Mouse (Mus musculus) spleen, adult 2 months (tissue): ENCODE measurements at regions not wholly inside any gene's neighbourhood (a gene's known extent, or its start where the extent isn't known, plus 50 kb on each side); places are given as distances from the start of the nearest gene placed in this dataset.
A peak's percentile ranks its signal among the peaks of the same experiment; 100 is the strongest.

Source experiments
- DNase-seq, 2 experiments: peaks; one replicate each; pipeline versions ENCODE4 v3.0.0 to v3.0.0-alpha.2; 2012 to 2021; ENCODE audit warnings: low spot score in 2 of 2, low read depth in 1 of 2
- H3K27ac ChIP-seq: fragments of 200-500 bp; 2 replicates; pipeline ENCODE4 v1.5.1; 2012; ENCODE audit warnings: low read length, inconsistent platforms; ENCODE audit not compliant: insufficient read depth
- H3K27me3 ChIP-seq: fragments of 200-500 bp; 2 replicates; pipeline ENCODE4 v1.6.1; 2012; ENCODE audit warnings: mild to moderate bottlenecking, moderate library complexity, low read length, inconsistent platforms; ENCODE audit not compliant: control insufficient read depth, insufficient read depth
- H3K36me3 ChIP-seq: fragments of 200-500 bp; 2 replicates; pipeline ENCODE4 v1.6.1; 2012; ENCODE audit warnings: mild to moderate bottlenecking, low read length, inconsistent platforms; ENCODE audit not compliant: control insufficient read depth, insufficient read depth
- H3K4me1 ChIP-seq: fragments of 200-500 bp; 2 replicates; pipeline ENCODE4 v1.6.1; 2011; ENCODE audit warnings: inconsistent platforms; ENCODE audit not compliant: control insufficient read depth, insufficient read depth, insufficient read length
- H3K4me3 ChIP-seq: fragments of 200-500 bp; 2 replicates; pipeline ENCODE4 v1.5.1; 2011; ENCODE audit warnings: mild to moderate bottlenecking, inconsistent platforms; ENCODE audit not compliant: insufficient read depth, insufficient read length; ENCODE audit errors: extremely low read depth
- CTCF ChIP-seq: fragments of 200-500 bp; IDR thresholded peaks from 2 replicates; pipeline ENCODE4 v1.5.1; 2011; ENCODE audit warnings: mild to moderate bottlenecking, inconsistent platforms; ENCODE audit not compliant: insufficient read depth, insufficient read length, insufficient replicate concordance; ENCODE audit errors: extremely low read depth
- POLR2A ChIP-seq: fragments of 200-500 bp; IDR thresholded peaks from 2 replicates; pipeline ENCODE4 v1.6.1; 2011; ENCODE audit warnings: low read depth, low read length, inconsistent platforms
- WGBS: fragments of 180-500 bp; shearing (Covaris S2); methylation state at CpG from one replicate; pipeline ENCODE4 v1.1.7; 2018; 5-methylcytosine and 5-hydroxymethylcytosine counted together

DNA sequence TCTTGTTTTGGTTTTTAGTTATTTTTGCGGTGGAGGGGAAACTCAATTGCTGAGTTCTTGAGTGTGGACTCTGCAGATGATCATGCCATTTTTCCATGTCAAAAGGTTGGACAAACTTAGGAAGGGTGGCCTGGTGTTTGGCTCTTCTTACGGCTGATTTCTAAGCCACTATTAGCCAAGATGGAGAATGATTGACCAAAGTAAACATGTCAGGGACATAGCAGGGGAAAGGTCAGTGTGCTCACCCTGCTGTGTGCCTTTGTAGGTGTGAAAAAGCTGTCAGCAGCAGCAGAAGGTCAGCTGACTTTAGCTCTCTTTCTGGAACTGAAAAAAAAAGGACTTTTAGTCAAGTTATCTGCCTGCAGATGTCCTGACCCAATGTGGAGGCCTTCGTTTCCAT is 137.4 kb upstream of the Mylip start:
- no peak for DNase-seq
- H3K27me3 ChIP-seq, result no peaks in the 10 kb centered on the region
- TF ChIP-seq POLR2A (no peak), CTCF (no peak)
- no peaks in the 10 kb centered on the region for H3K36me3 ChIP-seq
- H3K4me3 ChIP-seq, result no peak overlapping the region
- no peak overlapping the region for H3K27ac ChIP-seq
- 91% methylated on average over 3 of the region's 3 CpGs for WGBS
- H3K4me1 ChIP-seq, result no peaks in the 10 kb centered on the region

DNA sequence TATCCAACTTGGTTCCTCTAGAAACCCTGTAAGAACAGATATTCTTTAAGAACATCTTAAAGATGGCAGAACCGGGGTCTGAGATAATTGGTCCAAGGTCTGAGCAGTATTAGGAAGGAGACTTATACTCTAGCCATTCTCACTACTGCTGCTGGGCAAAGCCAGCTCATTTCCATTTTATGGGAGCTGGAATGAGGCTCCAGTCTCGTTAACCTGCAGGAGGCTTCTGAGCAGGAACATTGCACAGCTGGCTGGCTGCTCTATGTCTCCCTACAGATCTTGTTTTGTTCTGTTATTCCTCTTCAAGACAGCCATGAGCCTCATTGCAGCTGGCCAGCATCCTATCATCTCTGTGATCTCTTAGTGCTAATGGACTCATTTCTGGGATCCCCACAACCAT is 136.3 kb upstream of the Mylip start:
- Histone ChIP-seq H3K4me3 (no peak overlapping the region), H3K27me3 (no peaks in the 10 kb centered on the region), H3K4me1 (no peaks in the 10 kb centered on the region), H3K36me3 (no peaks in the 10 kb centered on the region), H3K27ac (no peak overlapping the region)
- 74% methylated on average over 2 of the region's 2 CpGs for WGBS
- DNase-seq, result no peak
- TF ChIP-seq CTCF (no peak), POLR2A (no peak)

DNA sequence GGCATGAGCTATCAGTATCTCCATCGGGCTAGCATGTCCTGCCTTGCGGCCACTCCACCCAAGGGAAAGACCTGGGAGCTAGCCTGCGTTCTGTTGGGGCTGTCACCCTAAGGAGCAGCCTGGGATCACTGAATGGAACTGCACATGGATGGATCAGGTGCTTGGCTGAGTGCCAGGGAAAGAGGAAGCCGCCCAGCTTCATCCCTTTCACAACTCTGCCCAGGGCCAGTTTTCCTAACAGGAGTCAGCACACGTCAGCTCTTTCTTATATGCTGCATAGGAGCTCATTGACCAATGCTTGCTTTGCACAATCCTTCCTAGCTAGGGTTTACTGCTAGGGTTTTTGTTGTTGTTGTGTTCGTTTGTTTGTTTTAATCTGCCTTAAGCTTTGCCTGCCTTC is 134.3 kb upstream of the Mylip start:
- Histone ChIP-seq H3K27ac (no peak overlapping the region), H3K4me3 (no peak overlapping the region), H3K36me3 (no peaks in the 10 kb centered on the region), H3K4me1 (no peaks in the 10 kb centered on the region), H3K27me3 (no peaks in the 10 kb centered on the region)
- WGBS, result 81% methylated on average over 6 of the region's 6 CpGs
- DNase-seq, result no peak
- TF ChIP-seq CTCF (no peak), POLR2A (no peak)

DNA sequence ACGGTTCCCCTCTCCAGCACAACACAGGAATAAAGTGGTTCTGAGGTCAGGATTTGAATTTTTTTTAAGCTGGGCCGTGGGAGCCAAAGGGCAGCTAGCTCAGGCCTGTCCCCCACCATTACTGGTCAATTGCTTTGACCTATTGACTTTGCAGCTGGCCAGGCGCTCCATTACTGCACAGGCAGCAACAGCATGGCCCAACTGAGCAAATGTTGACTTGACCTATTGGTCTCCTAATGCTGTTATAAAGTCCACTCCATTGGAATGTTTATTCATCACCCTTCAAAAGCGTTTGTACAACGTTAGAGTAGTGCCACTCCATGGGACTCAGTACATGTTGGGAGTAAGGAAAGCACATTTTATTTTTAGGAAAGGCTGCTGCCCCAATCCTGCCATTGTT is 127.5 kb upstream of the Mylip start:
- 85% methylated on average over 5 of the region's 5 CpGs for WGBS
- DNase-seq, result no peak

DNA sequence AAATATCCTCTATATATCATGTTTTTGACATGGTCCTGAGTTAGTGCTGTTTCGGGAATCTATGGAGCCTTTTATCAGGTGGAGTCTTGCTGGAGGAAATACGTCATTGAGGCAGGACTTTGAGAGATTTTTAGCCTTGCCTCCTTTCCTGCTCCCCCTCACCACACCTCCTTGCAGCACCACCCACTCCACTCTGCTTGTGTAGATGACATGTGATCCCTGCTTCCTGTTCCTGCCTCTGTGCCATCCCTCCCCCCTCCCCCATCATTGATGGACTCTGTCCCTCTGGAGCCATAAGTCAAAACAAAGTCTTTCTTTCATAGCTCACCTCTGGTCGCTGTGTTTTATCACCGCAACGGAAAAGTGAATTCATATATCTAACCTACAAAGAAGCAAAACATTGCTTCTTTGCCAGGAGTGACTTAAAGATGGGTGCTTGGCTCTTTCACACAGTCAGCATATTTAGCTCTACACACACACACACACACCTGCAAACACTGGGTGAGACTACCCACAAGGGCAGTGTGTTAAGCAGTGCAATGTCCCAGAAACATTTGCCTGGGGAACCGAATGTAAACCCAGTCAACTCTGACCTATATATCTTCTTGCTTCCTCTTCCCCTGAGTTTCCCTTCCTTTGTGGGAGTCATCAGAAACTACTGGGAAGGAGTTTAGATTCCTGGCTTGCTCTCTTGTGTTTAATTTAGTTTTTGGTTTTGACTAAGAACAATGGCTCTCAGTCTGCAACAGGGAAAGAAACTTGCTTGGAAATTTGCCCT is 123.1 kb upstream of the Mylip start:
- Histone ChIP-seq H3K27ac (no peak overlapping the region), H3K36me3 (no peaks in the 10 kb centered on the region), H3K4me3 (no peak overlapping the region), H3K27me3 (no peaks in the 10 kb centered on the region), H3K4me1 (peaks cover 2% of the 10 kb centered on the region; the same call in 1 of the 2 replicates)
- no peak for TF ChIP-seq CTCF
- TF ChIP-seq POLR2A, result no peak
- peak in 1 of 2 experiments; percentile 9 for DNase-seq
- 78% methylated on average over 6 of the region's 6 CpGs for WGBS

More for the DNA sequence above, 127.5 kb upstream of the Mylip start:
- H3K4me3 ChIP-seq, result no peak overlapping the region
- no peak overlapping the region for H3K27ac ChIP-seq
- no peak for TF ChIP-seq POLR2A
- TF ChIP-seq CTCF, result no peak
- H3K27me3 ChIP-seq, result no peaks in the 10 kb centered on the region
- H3K4me1 ChIP-seq, result peaks cover 2% of the 10 kb centered on the region; the same call in 1 of the 2 replicates
- H3K36me3 ChIP-seq, result no peaks in the 10 kb centered on the region

DNA sequence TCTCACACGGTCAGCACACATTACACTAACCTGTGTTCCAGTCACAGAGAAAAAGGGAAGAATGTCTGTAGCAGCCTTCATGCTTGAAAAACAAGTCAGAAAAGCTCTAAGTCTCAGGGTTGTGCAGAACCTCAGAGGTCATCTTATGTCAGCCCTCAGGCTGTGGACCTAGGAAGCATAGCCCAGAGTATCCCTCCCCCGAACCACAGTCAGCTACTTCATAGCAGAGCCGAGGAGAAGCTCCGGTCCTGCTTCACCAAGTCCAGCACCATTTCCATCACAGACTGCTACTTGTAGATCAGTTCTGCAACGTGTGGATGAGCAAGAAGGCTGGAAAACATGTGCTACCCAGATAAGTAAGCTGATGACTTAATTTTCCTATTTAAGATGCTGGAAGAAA is 122.1 kb upstream of the Mylip start:
- no peak for DNase-seq
- Histone ChIP-seq H3K36me3 (no peaks in the 10 kb centered on the region), H3K4me3 (no peak overlapping the region), H3K27me3 (no peaks in the 10 kb centered on the region), H3K4me1 (peaks cover 2% of the 10 kb centered on the region; the same call in 1 of the 2 replicates), H3K27ac (no peak overlapping the region)
- no peak for TF ChIP-seq CTCF
- no peak for TF ChIP-seq POLR2A
- 73% methylated on average over 5 of the region's 5 CpGs for WGBS

DNA sequence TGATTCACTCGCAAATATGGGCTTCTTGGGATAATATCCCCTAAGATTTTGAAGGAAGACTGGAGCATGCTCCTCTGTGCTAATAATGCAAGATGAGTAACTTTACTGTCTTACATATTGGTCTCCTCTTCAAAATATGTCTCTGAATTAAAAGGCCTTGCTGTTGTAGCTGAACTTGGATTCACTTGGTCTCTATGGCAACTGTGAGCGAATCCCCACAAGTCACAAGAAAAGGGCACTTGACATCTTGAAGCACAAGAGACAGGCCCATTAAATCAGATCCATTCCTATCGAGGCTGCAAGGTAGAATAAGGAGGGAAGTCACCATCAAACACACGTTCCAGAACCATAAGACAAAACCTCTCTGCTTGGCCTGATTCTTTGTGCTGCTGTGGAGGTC is 121.6 kb upstream of the Mylip start:
- H3K36me3 ChIP-seq, result no peaks in the 10 kb centered on the region
- no peak for TF ChIP-seq POLR2A
- no peak for TF ChIP-seq CTCF
- H3K4me3 ChIP-seq, result no peak overlapping the region
- 87% methylated on average over 4 of the region's 4 CpGs for WGBS
- no peak for DNase-seq
- no peak overlapping the region for H3K27ac ChIP-seq
- peaks cover 2% of the 10 kb centered on the region; the same call in 1 of the 2 replicates for H3K4me1 ChIP-seq
- no peaks in the 10 kb centered on the region for H3K27me3 ChIP-seq
